Mouse (Mus musculus): ENCODE data around the gene Bspry. TPM values are rescaled to one million over a fixed set of nuclear protein-coding genes. Genes with fewer than 3 reads are reported as not detected.

Bspry gene
- total and polyA plus RNA-seq, 2 experiments: 0.09 to 0.26 TPM

DNA sequence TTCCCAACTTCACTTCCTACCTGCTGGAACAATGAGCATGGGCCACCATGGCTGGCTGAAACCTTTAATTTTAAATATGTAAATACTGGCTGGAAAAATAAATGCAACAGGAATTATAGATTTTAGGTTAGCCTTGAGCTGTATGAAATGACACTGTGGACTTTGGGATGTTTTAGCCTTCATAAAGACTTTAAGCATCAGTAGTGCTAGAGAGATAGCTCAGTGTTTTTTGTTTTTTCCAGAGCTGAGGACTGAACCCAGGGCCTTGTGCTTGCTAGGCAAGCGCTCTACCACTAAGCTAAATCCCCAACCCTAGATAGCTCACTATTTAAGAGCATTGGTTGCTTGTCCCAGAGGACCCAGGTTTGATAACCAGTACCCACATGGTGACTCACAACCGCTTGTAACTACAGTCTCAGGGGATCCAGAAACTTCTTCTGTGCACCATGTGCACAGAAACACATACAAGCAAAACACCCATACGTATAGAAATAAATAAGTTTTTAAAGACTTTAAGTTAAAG, 42.5 kb upstream of the Bspry start:
- Histone ChIP-seq H3K4me3 (ENCODE audit: insufficient read depth, low read depth, low read length) (no peak overlapping the region), H3K9ac (ENCODE audit: low read depth, low read length) (no peak overlapping the region), H3K27ac (replicated peaks; ENCODE audit: insufficient read depth, low read depth, low read length) (no peak overlapping the region), H3K36me3 (ENCODE audit: control insufficient read depth, insufficient read depth, low read length) (no peaks in the 10 kb centered on the region), H3K79me2 (ENCODE audit: control insufficient read depth, insufficient read depth, low read length) (no peaks in the 10 kb centered on the region), H3K27me3 (ENCODE audit: control insufficient read depth, insufficient read depth, low read length) (no peaks in the 10 kb centered on the region), H3K4me1 (ENCODE audit: control insufficient read depth, insufficient read depth, low read length) (peaks cover 5% of the 10 kb centered on the region)
- TF ChIP-seq POLR2A (IDR thresholded peaks at IDR 0.05; ENCODE audit: extremely low read depth, insufficient read depth, low read length): no peak
- no peak for TF ChIP-seq CTCF (IDR thresholded peaks at IDR 0.05; ENCODE audit: low read depth, low read length)
- WGBS: 92% methylated on average over 3 of the region's 3 CpGs
- DNase-seq (ENCODE audit: extremely low read depth, low read depth, low spot score): no peak

DNA sequence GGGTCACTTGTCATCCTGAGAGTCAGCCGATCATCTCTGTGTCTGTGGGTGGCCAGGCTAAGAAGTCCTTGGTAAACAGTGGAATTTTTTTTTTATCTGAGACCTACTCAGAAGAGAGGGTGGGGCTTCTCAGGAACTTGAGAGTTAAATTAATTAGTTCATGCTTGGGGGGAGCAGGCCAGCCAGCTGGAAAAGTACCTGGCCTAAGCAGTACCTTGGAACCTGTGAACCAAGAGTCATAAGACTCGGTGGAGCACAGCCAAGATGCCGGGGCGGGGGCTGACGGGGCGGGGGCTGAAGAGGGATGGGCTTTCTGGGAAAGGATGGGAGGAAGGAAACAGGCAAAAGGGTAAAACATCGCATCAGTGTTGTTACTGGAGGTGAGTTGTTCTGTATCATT, 42.0 kb upstream of the Bspry start:
- TF ChIP-seq CTCF (IDR thresholded peaks at IDR 0.05; ENCODE audit: low read depth, low read length): no peak
- TF ChIP-seq POLR2A (IDR thresholded peaks at IDR 0.05; ENCODE audit: extremely low read depth, insufficient read depth, low read length): no peak
- Histone ChIP-seq H3K4me3 (ENCODE audit: insufficient read depth, low read depth, low read length) (no peak overlapping the region), H3K36me3 (ENCODE audit: control insufficient read depth, insufficient read depth, low read length) (no peaks in the 10 kb centered on the region), H3K79me2 (ENCODE audit: control insufficient read depth, insufficient read depth, low read length) (no peaks in the 10 kb centered on the region), H3K9ac (ENCODE audit: low read depth, low read length) (no peak overlapping the region), H3K4me1 (ENCODE audit: control insufficient read depth, insufficient read depth, low read length) (peaks cover 5% of the 10 kb centered on the region), H3K27ac (replicated peaks; ENCODE audit: insufficient read depth, low read depth, low read length) (no peak overlapping the region), H3K27me3 (ENCODE audit: control insufficient read depth, insufficient read depth, low read length) (no peaks in the 10 kb centered on the region)
- 88% methylated on average over 7 of the region's 7 CpGs for WGBS
- DNase-seq (ENCODE audit: extremely low read depth, low read depth, low spot score): no peak

- Histone ChIP-seq H3K36me3 (ENCODE audit: control insufficient read depth, insufficient read depth, low read length) (no peaks in the 10 kb centered on the region), H3K4me3 (ENCODE audit: insufficient read depth, low read depth, low read length) (no peak overlapping the region), H3K9ac (ENCODE audit: low read depth, low read length) (no peak overlapping the region), H3K4me1 (ENCODE audit: control insufficient read depth, insufficient read depth, low read length) (peaks cover 5% of the 10 kb centered on the region), H3K79me2 (ENCODE audit: control insufficient read depth, insufficient read depth, low read length) (no peaks in the 10 kb centered on the region), H3K27me3 (ENCODE audit: control insufficient read depth, insufficient read depth, low read length) (no peaks in the 10 kb centered on the region), H3K27ac (replicated peaks; ENCODE audit: insufficient read depth, low read depth, low read length) (no peak overlapping the region)
- 81% methylated on average over 4 of the region's 4 CpGs for WGBS
- TF ChIP-seq CTCF (IDR thresholded peaks at IDR 0.05; ENCODE audit: low read depth, low read length) (no peak), POLR2A (IDR thresholded peaks at IDR 0.05; ENCODE audit: extremely low read depth, insufficient read depth, low read length) (no peak)
- DNase-seq (ENCODE audit: extremely low read depth, low read depth, low spot score): no peak
Observed at GRCm38 (mm10) chr4:62439793-62440192, 40.1 kb upstream of the Bspry start.

DNA sequence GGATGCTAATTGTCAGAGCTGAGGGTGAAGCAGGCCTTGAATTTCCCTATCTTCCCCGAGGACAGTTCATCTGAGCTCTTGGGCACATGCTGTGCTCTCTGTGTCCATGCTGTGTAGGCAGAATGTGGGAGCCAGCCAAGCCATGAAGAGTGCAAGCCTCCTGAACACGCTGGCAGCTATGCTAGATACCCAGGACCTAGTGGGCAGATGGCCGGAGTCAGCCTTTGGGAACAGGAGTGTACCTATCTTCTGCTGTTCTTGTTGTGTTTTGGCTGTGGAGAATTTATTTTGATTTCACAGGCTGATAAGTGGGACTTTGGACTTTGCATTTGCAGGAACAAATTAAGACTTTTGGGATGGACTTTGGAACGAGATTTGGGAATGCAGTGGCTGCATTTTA, 39.3 kb upstream of the Bspry start:
- Histone ChIP-seq H3K27ac (replicated peaks; ENCODE audit: insufficient read depth, low read depth, low read length) (no peak overlapping the region), H3K36me3 (ENCODE audit: control insufficient read depth, insufficient read depth, low read length) (no peaks in the 10 kb centered on the region), H3K9ac (ENCODE audit: low read depth, low read length) (no peak overlapping the region), H3K4me3 (ENCODE audit: insufficient read depth, low read depth, low read length) (no peak overlapping the region), H3K4me1 (ENCODE audit: control insufficient read depth, insufficient read depth, low read length) (peaks cover 5% of the 10 kb centered on the region), H3K27me3 (ENCODE audit: control insufficient read depth, insufficient read depth, low read length) (no peaks in the 10 kb centered on the region), H3K79me2 (ENCODE audit: control insufficient read depth, insufficient read depth, low read length) (no peaks in the 10 kb centered on the region)
- DNase-seq (ENCODE audit: extremely low read depth, low read depth, low spot score): peak; percentile 89
- TF ChIP-seq CTCF (IDR thresholded peaks at IDR 0.05; ENCODE audit: low read depth, low read length) (no peak), POLR2A (IDR thresholded peaks at IDR 0.05; ENCODE audit: extremely low read depth, insufficient read depth, low read length) (no peak)
- 15% methylated on average over 4 of the region's 4 CpGs for WGBS

GRCm38 (mm10) chr4:62440986-62441385, 38.9 kb upstream of the Bspry start:
- peaks cover 5% of the 10 kb centered on the region for H3K4me1 ChIP-seq (ENCODE audit: control insufficient read depth, insufficient read depth, low read length)
- no peak overlapping the region for H3K9ac ChIP-seq (ENCODE audit: low read depth, low read length)
- no peak overlapping the region; the same call in 1 of the 2 replicates for H3K27ac ChIP-seq (replicated peaks; ENCODE audit: insufficient read depth, low read depth, low read length)
- H3K4me3 ChIP-seq (ENCODE audit: insufficient read depth, low read depth, low read length): no peak overlapping the region
- H3K36me3 ChIP-seq (ENCODE audit: control insufficient read depth, insufficient read depth, low read length): no peaks in the 10 kb centered on the region
- H3K79me2 ChIP-seq (ENCODE audit: control insufficient read depth, insufficient read depth, low read length): no peaks in the 10 kb centered on the region
- no peak for DNase-seq (ENCODE audit: extremely low read depth, low read depth, low spot score)
- H3K27me3 ChIP-seq (ENCODE audit: control insufficient read depth, insufficient read depth, low read length): no peaks in the 10 kb centered on the region
- WGBS: 85% methylated on average over 4 of the region's 4 CpGs
- TF ChIP-seq POLR2A (IDR thresholded peaks at IDR 0.05; ENCODE audit: extremely low read depth, insufficient read depth, low read length) (no peak), CTCF (IDR thresholded peaks at IDR 0.05; ENCODE audit: low read depth, low read length) (no peak)

DNA sequence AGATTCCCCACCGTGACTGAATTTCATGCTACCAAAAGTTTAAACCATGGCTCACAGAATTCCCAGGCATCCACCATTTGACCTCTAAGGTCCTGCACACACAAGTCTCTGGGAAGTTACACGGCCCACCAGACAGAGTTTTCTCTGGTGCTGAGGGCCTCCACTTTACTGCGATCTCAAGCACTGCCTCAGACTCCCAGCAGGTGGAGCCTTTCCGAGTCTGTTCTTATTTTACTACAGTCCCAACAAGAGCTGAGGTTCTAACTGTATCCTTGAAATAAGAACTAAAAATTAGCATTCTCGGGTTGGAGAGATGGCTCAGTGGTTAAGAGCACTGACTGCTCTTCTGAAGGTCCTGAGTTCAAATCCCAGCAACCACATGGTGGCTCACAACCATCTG, 24.9 kb upstream of the Bspry start:
- Histone ChIP-seq H3K27ac (replicated peaks; ENCODE audit: insufficient read depth, low read depth, low read length) (no peak overlapping the region), H3K9ac (ENCODE audit: low read depth, low read length) (no peak overlapping the region), H3K27me3 (ENCODE audit: control insufficient read depth, insufficient read depth, low read length) (no peaks in the 10 kb centered on the region), H3K36me3 (ENCODE audit: control insufficient read depth, insufficient read depth, low read length) (no peaks in the 10 kb centered on the region), H3K4me3 (ENCODE audit: insufficient read depth, low read depth, low read length) (no peak overlapping the region), H3K79me2 (ENCODE audit: control insufficient read depth, insufficient read depth, low read length) (no peaks in the 10 kb centered on the region), H3K4me1 (ENCODE audit: control insufficient read depth, insufficient read depth, low read length) (no peaks in the 10 kb centered on the region)
- peak; percentile 40 for DNase-seq (ENCODE audit: extremely low read depth, low read depth, low spot score)
- 49% methylated on average over 5 of the region's 5 CpGs for WGBS
- TF ChIP-seq CTCF (IDR thresholded peaks at IDR 0.05; ENCODE audit: low read depth, low read length): peak; percentile 67
- TF ChIP-seq POLR2A (IDR thresholded peaks at IDR 0.05; ENCODE audit: extremely low read depth, insufficient read depth, low read length): no peak

Measured in liver, adult 2 months (tissue).